Mouse (Mus musculus): ENCODE results near the gene Cnksr3.

GRCm38 (mm10) chr10:7111462-7112000 is 100.5 kb downstream of the Cnksr3 start:
- TF ChIP-seq CTCF (conservative IDR thresholded peaks at IDR 0.05; ENCODE audit: insufficient read depth, insufficient read length, low read depth, low read length) (no peak), POLR2A (IDR thresholded peaks at IDR 0.05; ENCODE audit: low read depth, low read length) (no peak)

Data from kidney, adult 2 months (tissue).